Mouse (Mus musculus): Measurements from ENCODE around the gene Celf3. TPM values are rescaled to one million over a fixed set of nuclear protein-coding genes. Genes with fewer than 3 reads are reported as not detected.

Celf3 gene
- total RNA-seq (2015), result not detected in 2 replicates
- total RNA-seq (2017), result 0.08 TPM in 1 of 2 replicates, not detected in the other

DNA sequence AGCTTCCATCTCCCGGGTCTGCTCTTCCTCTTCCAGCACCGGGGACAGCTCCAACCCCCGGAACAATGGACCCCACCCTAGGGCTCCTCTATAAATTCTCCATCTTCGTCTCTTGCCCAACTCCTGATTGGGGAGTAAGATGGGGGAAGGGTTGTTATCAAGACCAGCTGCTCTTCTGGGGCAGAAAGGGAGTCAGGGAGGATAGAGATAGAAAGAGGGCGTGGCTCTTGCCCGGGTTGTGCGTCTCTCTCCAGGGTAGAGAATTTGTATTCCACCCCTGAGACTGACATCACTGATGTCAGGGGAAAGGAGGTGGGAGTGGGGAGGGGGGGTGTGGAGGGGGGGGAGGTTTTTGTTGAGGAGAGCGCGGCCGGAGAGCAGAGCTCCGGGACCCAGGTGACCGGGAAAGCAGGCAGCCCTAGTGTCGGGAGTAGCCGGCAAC is at the start of gene Celf3:
TSS of gene Celf3 (plus strand) at position 315 of the 442 bp plus-strand sequence.
- peak; percentile 79 for ATAC-seq (replicated peaks; ENCODE audit: poor library complexity)

DNA sequence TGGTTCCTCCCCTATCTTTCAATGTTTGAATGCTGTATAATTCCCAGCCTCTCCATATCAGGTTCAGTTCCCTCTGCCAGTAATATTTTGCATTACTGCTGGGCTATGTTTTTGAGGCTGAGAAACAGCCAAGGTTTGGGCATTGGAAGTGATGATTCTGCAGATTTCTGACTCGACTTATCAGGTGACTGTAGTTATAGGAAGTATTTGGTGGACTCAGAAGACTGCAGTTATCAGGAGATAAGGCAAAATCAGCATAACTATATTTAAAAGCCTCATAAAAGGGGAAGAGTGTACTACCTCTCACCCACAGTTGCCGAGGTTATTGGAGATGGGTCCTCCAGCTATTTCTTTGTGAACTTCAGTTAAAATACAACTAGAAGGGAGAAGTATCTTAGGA is 47.1 kb upstream of the Celf3 start:
- ATAC-seq (replicated peaks; ENCODE audit: poor library complexity), result 0 out of 2 replicates have a peak, but pooled peaks have one; percentile 26

DNA sequence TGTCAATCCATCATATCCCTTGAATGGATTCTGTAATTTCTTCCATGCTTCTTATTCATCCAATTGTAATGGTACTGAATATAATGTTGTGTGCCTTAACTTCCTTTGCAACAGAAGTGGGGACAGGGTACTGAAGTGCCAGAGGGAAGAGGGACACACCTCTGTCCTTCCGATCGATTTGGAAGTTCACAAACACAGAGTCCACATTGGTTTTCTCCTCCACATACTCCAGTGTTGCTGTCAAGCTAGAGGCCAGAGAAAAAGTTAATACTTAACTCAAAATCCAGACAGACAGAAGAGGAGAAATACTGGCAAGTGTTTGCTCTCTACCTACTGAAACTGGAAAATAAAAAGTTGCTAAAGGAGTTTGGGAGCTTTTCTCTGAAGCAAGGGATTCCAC is 43.8 kb upstream of the Celf3 start:
- ATAC-seq (replicated peaks; ENCODE audit: poor library complexity), result no peak

DNA sequence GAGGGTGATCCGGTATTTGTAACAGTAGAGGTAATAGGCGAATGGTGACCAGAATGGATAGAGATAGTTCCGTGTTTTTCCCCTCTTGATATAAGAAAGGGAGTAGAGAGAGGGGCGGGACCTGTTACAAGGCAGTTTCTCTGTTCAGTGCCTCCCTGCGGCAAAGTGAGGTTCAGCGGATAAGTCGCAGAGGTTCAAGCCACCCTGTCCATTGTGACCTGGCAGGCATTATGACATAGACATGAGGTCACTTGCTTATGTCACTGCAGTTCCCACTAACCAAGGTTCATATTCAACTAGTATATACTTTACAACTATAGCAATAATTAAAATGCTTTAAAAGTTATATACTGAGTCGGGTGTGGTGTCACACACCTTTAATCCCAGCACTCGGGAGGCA is 41.7 kb upstream of the Celf3 start:
- ATAC-seq (replicated peaks; ENCODE audit: poor library complexity), result no peak

DNA sequence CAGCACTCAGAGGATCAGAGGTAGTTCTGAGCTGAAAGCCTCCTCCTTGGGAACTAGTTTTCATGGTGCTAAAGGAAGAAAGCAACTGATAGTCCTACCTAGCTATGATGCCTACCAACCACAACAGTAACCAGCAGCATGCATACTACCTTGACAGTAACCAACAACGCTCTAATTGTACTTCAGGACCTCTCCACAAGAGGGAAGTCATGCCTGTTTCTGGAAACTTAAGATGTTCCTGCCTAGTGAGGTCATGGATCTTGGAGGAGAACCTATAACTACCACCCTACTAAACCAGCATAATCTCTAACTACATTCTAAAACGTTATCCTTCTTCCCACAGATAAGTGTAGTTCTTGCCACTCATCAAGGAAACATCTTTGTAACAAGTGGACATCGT is 36.9 kb upstream of the Celf3 start:
- peak; percentile 70 for ATAC-seq (replicated peaks; ENCODE audit: poor library complexity)

DNA sequence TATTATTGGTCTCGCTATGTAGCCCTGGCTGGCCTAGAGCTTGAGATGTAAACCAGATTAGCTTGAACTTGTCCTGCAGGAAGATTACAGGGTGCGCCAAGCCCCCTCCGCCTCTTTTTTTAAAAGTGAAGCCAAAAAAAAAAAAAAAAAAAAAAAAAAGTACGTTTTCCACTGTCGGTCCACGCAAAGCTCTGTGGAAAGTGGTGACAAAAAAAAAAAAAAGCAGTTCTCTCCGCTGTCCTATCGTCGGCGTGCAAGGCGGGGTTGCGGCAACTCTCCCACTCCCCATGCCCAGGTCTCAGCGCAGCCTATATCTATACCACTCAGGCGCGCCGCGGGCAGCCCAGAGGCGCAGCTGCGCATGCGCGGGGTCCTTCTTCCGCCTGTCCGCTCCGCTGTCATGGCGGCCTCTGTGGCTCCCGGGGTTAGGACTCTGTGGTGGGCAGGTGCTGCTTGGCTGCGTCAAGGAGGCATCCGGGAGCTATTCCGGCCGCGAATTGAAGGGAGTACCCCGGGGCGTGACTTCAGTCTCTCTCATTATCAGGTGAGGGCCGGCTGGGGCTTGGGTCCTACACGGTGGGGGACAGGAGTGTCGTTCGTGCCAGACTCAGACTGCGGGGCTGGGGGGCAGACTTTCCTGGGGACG is 35.0 kb upstream of the Celf3 start, which contains the start of gene Mrpl9:
TSS of gene Mrpl9 (plus strand) at position 368 of the 646 bp plus-strand sequence.
- peak; percentile 94 for ATAC-seq (replicated peaks; ENCODE audit: poor library complexity)

DNA sequence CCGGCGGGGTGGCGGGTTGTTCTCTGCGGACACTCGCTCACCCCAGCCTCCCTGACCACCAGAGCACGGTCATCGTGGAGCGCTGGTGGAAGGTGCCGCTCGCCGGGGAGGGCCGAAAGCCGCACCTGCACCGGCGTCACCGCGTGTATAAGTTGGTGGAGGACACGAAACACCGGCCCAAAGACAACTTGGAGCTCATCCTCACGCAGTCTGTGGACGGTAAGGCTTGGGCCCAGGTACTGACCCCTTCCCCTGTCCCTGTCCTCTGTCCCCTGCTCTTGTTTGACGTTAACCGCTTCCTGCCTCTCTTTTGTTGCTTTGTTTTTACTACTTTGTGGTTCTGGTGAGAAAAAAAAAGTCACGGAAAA is 34.5 kb upstream of the Celf3 start, which contains the start of gene Oaz3:
TSS of gene Oaz3 (minus strand) at position 319 of the 368 bp plus-strand sequence.
- peak; percentile 17 for ATAC-seq (replicated peaks; ENCODE audit: poor library complexity)

DNA sequence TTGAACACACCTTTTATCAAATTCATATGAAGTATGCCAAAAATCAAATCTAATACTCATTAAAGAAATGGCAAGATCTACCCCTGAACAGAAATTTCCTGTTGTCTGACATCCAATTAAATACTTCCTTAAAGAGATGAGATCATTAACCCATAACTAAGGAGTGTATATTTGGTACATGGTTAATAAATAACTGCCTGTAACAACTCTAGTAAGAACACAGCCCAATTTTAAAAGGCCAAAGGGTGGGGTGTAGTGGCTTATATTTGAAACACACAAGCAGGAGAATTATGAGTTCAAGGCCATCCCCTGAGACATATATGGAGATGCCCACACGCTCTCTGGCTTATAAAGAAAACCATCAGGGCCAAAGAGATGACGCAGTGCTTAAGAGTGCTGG is 28.7 kb upstream of the Celf3 start:
- no peak for ATAC-seq (replicated peaks; ENCODE audit: poor library complexity)

DNA sequence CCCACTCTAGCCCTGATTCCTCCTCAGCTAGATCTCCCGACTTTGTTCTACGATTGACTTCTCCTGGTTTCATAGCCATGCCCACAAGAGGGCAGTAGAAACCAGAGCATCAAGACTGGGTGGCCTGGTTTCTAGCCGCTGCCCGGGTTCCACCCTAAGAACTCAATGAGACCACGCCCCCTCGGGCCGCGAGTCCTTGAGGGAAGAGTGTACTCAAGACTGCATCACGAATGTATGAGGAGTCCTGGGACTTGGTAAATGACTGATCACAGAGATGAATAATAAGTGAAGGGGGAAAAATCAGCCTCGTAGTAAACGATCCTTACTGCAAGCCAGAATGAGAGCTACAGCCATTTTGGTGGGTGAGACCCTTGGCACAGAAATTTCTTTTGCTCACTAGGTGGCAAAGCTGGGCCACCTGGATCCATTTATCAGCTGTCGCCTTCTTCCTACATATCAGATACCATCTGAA is 21.5 kb upstream of the Celf3 start:
- peak; percentile 99 for ATAC-seq (replicated peaks; ENCODE audit: poor library complexity)

DNA sequence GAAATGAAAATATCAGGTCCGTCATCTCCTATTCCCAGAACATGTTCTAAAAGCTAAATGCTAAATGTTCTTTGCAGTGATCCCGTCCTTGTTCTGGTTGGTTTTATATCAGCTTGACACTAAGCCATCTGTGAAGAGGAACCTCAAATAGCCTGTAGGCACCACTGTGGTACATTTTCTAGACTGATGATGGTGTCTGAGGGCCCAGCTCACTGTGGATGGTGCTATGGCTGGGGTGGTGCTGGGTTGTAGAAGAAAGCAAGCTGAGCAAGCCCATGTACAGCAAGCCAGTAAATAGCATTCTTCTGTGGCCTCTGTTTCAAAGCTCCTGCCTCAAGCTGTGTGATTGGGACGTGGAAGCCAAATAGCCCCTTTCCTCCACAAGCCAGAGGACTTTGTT is 21.0 kb upstream of the Celf3 start:
- ATAC-seq (replicated peaks; ENCODE audit: poor library complexity), result no peak

DNA sequence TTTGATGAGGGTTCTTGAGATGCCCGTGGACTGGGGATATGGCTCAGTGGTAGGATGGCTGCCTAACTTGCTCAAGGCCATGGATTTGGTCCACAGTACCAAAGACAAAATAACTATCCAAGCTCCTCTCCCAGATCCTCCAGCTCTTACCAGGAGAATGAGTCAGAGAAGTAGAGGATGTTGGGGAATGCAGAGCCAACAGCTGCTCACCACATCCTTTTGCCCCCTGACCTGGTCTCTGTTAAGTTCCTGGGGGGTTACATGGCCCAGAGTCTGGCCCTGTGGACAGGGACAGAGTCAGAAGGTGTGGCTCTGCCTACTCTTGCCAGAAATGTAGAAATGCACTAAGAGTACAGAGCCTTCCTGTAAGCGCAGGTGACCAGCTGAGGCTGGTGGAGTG is 18.3 kb upstream of the Celf3 start:
- no peak for ATAC-seq (replicated peaks; ENCODE audit: poor library complexity)

DNA sequence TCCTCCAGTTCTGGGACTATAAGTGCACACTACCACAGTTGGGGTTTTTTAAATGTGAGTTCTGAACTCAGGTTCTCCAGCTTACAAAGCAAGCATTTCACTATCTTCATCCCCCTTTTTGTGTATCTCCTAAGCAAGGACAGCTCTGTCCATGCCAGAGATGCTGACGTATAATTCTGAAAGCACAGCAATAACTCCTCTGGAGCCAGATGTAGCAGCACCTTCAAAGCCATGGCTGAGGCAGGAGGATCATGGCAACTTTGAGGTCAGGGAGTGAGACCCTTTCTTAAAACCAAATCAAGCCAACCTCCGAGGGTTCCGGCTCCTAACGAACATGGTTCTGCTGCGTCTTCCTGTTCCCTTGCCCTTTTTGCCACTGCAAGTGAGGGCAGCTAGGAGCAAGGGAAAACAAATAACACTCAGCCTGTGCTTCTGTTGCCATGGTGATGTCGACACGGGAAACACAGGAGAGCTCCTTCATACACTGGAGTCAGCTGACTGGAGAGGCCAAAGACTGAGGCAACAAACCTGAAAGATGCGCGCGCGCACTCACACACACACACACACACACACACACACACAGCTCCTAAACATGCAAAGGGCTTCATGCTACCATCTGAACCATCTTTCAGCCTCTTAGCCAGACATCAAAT is 14.0 kb upstream of the Celf3 start:
- ATAC-seq (replicated peaks; ENCODE audit: poor library complexity), result no peak

DNA sequence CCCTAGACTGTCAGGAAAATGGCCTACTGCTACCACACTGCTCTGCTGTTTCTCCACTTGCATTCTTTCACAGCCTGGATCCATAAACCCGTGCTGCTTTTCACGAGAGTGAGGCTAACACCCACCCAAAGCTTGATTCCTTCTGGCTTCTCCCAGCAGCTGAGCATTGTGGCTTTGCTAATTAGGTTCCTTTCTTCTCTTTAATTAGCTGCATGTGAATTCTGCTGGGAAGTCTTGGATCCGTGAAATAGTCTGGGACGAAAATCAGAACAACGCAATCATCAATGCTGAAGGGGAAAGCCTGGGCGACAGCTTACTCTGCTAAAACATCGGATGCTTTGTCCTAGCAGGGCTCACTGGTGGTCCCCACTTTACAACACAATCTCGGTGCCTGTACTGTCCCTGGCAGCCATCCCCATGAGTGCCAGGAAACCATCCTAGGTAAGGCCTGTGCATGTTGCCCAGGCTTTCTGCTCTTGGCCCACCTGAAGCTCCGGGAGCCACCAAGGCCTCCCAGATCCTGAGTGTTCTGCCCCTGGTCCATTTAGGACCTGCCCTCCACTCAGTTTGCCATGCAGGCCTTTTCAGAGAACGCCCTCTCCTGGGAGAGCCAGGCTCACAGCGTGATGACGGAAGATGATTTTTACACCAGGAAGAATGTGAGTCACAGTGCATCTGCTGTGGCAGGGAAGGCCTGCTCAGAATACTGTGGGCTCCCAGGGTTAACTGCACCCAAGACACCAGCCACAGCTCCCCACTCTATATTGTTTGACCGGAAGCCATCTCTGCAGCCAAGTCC is 12.3 kb upstream of the Celf3 start:
- no peak for ATAC-seq (replicated peaks; ENCODE audit: poor library complexity)

DNA sequence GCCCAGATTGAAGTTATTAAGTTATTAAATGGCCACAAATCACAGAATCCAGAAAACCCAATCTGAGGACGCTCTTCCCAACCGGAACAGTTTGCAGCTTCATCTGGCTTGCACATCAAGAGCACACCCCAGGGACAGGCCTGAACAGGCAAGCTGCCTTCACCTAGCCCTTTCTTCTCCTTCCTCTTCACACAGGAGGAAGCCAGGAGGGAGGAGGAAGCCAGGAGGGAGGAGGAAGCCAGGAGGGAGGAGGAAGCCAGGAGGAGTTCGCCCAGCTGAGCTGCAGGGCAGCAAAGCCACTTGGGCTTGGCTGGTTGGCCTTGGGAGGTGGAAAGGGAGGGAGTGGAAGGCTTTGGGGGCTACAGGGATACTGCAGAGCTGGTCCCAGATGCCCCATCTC is 9.2 kb upstream of the Celf3 start:
- ATAC-seq (replicated peaks; ENCODE audit: poor library complexity), result peak; percentile 37; the same call in 1 of the 2 replicates

DNA sequence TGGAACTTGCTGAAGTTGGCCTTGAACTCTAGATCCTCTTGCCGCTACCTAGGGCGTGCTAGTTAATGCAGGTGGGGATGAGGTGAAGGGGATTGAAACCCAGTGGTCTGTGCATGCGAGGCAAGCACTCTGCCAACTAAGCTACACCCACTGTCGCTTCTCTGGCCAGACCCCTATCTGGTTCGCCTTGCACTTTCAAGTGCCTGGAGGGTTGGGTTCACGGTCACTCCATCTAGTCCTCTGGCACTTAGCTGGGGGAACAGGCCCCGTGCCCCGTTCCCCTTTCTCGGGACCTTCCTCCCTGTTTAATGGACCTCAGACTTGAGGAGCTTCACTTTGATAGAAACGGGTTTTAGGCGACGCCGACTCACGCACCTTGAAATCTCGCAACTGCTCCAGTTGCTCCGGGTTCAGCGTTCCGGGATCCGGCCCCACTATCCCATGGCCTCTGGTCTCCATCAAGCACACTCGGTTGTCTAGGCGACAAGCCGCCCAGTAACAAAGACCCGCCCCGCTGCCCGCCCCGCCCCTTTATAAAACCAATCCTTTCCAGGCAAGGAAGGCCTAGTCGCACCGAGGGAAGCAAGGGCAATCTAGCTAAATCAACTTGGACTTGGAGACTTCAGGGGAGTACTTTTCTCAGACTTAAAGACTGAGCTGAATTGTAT is 5.5 kb upstream of the Celf3 start:
- no peak for ATAC-seq (replicated peaks; ENCODE audit: poor library complexity)

DNA sequence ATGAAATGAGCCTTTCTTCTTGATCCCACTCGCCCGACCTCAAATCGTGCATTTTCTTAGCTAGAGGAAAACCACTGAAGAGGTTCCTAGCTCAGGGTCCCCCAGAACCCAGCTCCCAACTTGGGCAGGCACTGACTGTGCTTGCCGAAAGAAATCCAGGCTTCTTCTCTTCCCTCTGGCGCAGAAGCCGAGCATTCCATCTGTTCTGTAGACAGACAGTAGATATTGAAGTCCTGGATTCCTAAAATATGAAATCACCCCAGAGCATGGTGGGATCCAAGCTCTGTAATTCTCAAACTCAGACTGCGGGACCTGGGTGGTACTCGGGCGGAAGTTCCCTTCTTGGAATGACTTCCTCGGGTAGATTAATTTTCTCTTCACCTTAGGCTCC is 5.0 kb upstream of the Celf3 start:
- ATAC-seq (replicated peaks; ENCODE audit: poor library complexity), result no peak

DNA sequence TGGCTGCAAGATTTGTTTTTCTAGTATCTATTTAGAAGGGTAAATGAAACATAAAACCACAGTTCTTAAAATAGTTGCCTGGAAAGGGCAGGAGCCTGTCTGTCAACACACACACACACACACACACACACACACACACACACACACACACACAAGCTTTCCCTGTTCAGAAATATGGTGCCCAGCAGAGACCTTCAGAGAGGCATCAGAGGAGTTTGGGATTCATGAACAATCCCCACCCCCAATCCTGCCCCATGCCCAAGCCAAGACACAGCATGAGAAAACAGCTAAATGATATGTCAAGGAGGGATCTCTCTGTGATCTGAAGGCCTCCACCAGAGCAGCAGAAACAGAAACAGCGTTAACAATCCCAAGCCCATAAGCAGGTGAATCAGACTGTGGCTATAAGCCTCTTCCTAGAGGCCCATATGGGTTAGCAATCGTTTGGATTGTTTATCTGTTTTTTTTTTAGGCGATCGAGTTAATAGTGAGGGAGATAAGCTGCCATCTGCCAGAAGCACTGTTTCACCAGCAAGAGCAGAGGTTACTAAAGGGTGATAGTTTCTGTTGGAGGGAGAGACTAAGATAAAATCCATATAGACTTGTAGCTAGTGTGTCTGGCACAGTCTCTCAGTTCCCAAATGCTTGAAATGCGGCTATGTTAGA is 4.4 kb upstream of the Celf3 start:
- no peak for ATAC-seq (replicated peaks; ENCODE audit: poor library complexity)

DNA sequence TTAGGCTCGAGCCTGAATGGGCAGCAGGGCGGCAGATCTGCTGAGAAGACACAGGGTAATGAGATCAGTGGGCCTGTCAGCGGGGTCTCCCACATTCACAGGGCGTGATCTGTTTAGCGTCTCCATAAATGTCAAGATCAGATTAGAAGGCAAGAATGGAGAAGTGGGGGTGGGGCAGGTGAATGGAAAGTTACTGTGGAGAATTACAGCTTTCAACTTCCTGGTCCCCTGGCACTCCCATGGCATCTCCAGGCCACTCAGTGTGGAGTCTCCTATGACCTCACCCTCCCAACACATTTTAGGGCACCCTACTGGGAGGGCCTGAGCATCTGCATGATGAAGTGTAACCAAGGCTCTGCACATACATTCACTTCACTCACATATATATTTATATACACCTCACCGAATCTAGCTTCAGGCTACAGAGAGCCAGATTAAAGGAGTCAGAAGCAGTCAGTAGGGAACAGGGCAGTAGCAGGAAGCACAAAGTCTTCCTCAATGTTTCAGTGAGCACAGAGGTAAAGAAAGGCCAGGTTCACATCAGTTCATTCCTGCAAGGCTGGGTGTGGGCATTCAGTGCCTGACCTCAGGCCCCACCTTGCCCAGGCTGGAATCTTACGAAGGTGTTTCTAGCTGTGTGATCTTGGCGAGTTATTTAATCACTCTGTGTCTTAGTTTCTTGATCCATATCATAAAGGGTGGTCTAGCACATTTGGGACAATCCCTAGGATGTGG is 1.6 kb upstream of the Celf3 start:
- ATAC-seq (replicated peaks; ENCODE audit: poor library complexity), result no peak

DNA sequence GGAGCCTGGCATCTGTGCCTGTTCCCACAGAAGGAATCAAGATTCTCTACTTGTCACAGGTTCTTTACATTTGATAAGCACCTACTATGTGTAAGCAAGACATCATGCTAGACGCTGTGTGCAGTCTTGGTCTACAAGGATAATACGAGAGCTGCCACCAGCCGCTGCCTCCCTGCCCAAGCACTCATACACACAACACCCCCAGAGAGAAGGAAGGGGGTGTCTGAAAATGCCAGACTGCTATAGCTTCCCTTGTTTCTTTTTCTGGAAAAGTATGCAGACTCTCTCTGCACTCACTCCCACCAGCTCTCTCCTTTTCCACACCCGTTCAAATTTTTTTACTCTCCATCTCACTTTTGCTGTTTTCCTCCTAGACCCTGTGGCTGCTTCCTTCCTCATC is 651 bp upstream of the Celf3 start:
- ATAC-seq (replicated peaks; ENCODE audit: poor library complexity), result no peak

Data from megakaryocyte progenitor cell, adult 5-6 weeks (primary cell).